Mouse (Mus musculus) heart, embryonic 10.5 days (tissue): ENCODE measurements at regions not wholly inside any gene's neighbourhood (a gene's known extent, or its start where the extent isn't known, plus 50 kb on each side); places are given as distances from the start of the nearest gene placed in this dataset.

ENCODE experiments used
- DNase-seq: peaks from one replicate; pipeline ENCODE4 v3.0.0-alpha.2; 2017; ENCODE audit warnings: low spot score
- H3K27ac ChIP-seq: fragments of 300-500 bp; sonication (generic); 2 replicates; pipeline ENCODE4 v1.5.1; 2016; ENCODE audit warnings: mild to moderate bottlenecking
- H3K27me3 ChIP-seq: fragments of 300-500 bp; sonication (generic); 2 replicates; pipeline ENCODE4 v1.6.1; 2016; ENCODE audit warnings: mild to moderate bottlenecking; ENCODE audit not compliant: poor library complexity, insufficient read depth, severe bottlenecking
- H3K36me3 ChIP-seq: fragments of 300-500 bp; sonication (generic); 2 replicates; pipeline ENCODE4 v1.6.1; 2016; ENCODE audit warnings: mild to moderate bottlenecking, moderate library complexity
- H3K4me1 ChIP-seq: fragments of 300-500 bp; sonication (generic); 2 replicates; pipeline ENCODE4 v1.6.1; 2016; ENCODE audit warnings: mild to moderate bottlenecking
- H3K4me3 ChIP-seq: fragments of 300-500 bp; sonication (generic); 2 replicates; pipeline ENCODE4 v1.5.1; 2016; ENCODE audit warnings: mild to moderate bottlenecking, moderate library complexity
- H3K9me3 ChIP-seq: fragments of 300-500 bp; sonication (generic); 2 replicates; pipeline ENCODE4 v1.6.1; 2016; ENCODE audit warnings: mild to moderate bottlenecking, moderate library complexity
- WGBS: fragments of 180-500 bp; shearing (Covaris S2); methylation state at CpG from one replicate; pipeline ENCODE4 v1.1.7; 2016; 5-methylcytosine and 5-hydroxymethylcytosine counted together

GRCm38 (mm10) chr11:56442381-56442780 lies 401.6 kb upstream of the Nmur2 start:
- no peak overlapping the region for H3K4me3 ChIP-seq
- no peaks in the 10 kb centered on the region for H3K9me3 ChIP-seq
- no peaks in the 10 kb centered on the region for H3K27me3 ChIP-seq
- no peaks in the 10 kb centered on the region for H3K36me3 ChIP-seq
- no peaks in the 10 kb centered on the region for H3K4me1 ChIP-seq
- no peak for DNase-seq
- no peak overlapping the region for H3K27ac ChIP-seq
- 76% methylated on average over 3 of the region's 3 CpGs for WGBS

- Histone ChIP-seq H3K27me3 (no peaks in the 10 kb centered on the region), H3K4me3 (no peak overlapping the region), H3K27ac (no peak overlapping the region), H3K4me1 (no peaks in the 10 kb centered on the region), H3K9me3 (no peaks in the 10 kb centered on the region), H3K36me3 (no peaks in the 10 kb centered on the region)
- WGBS: 38% methylated on average over 2 of the region's 2 CpGs
- DNase-seq: no peak
Measured at GRCm38 (mm10) chr11:56441071-56441470, 400.3 kb upstream of the Nmur2 start.

GRCm38 (mm10) chr11:56431089-56431488 lies 390.3 kb upstream of the Nmur2 start:
- no peaks in the 10 kb centered on the region for H3K4me1 ChIP-seq
- H3K4me3 ChIP-seq: no peak overlapping the region
- H3K9me3 ChIP-seq: no peaks in the 10 kb centered on the region
- H3K27me3 ChIP-seq: no peaks in the 10 kb centered on the region
- no peak overlapping the region for H3K27ac ChIP-seq
- no peak for DNase-seq
- 74% methylated on average over 3 of the region's 3 CpGs for WGBS
- H3K36me3 ChIP-seq: no peaks in the 10 kb centered on the region

- Histone ChIP-seq H3K4me1 (no peaks in the 10 kb centered on the region), H3K27ac (no peak overlapping the region), H3K9me3 (no peaks in the 10 kb centered on the region), H3K36me3 (no peaks in the 10 kb centered on the region), H3K4me3 (no peak overlapping the region), H3K27me3 (no peaks in the 10 kb centered on the region)
- 63% methylated on average over 1 of the region's 1 CpGs for WGBS
- no peak for DNase-seq
Measured at GRCm38 (mm10) chr11:56384761-56385160, 344.0 kb upstream of the Nmur2 start.

- Histone ChIP-seq H3K27me3 (no peaks in the 10 kb centered on the region), H3K9me3 (no peaks in the 10 kb centered on the region), H3K36me3 (no peaks in the 10 kb centered on the region), H3K4me1 (no peaks in the 10 kb centered on the region), H3K4me3 (no peak overlapping the region), H3K27ac (no peak overlapping the region)
- DNase-seq: no peak
- WGBS: 80% methylated on average over 5 of the region's 5 CpGs
Measured at GRCm38 (mm10) chr11:56377535-56377934, 336.7 kb upstream of the Nmur2 start.

GRCm38 (mm10) chr11:56374329-56374728 lies 333.5 kb upstream of the Nmur2 start:
- H3K27ac ChIP-seq: no peak overlapping the region
- 73% methylated on average over 6 of the region's 6 CpGs for WGBS
- H3K36me3 ChIP-seq: no peaks in the 10 kb centered on the region
- no peak for DNase-seq
- H3K4me3 ChIP-seq: no peak overlapping the region
- no peaks in the 10 kb centered on the region for H3K9me3 ChIP-seq
- H3K4me1 ChIP-seq: no peaks in the 10 kb centered on the region
- H3K27me3 ChIP-seq: no peaks in the 10 kb centered on the region

- H3K4me1 ChIP-seq: no peaks in the 10 kb centered on the region
- H3K36me3 ChIP-seq: no peaks in the 10 kb centered on the region
- no peak overlapping the region for H3K4me3 ChIP-seq
- no peak for DNase-seq
- no peak overlapping the region for H3K27ac ChIP-seq
- WGBS: 77% methylated on average over 4 of the region's 4 CpGs
- H3K27me3 ChIP-seq: no peaks in the 10 kb centered on the region
- H3K9me3 ChIP-seq: no peaks in the 10 kb centered on the region
Measured at GRCm38 (mm10) chr11:56373624-56374023, 332.8 kb upstream of the Nmur2 start.

- 77% methylated on average over 2 of the region's 2 CpGs for WGBS
Measured at GRCm38 (mm10) chr11:56357690-56358089, 316.9 kb upstream of the Nmur2 start.

GRCm38 (mm10) chr11:56351798-56352366 lies 311.1 kb upstream of the Nmur2 start:
- H3K4me1 ChIP-seq: no peaks in the 10 kb centered on the region
- no peak for DNase-seq
- no peaks in the 10 kb centered on the region for H3K27me3 ChIP-seq
- no peaks in the 10 kb centered on the region for H3K36me3 ChIP-seq
- no peaks in the 10 kb centered on the region for H3K9me3 ChIP-seq
- H3K27ac ChIP-seq: no peak overlapping the region
- WGBS: 79% methylated on average over 7 of the region's 7 CpGs
- no peak overlapping the region for H3K4me3 ChIP-seq

More at GRCm38 (mm10) chr11:56357690-56358089, 316.9 kb upstream of the Nmur2 start:
- DNase-seq: no peak
- no peaks in the 10 kb centered on the region for H3K27me3 ChIP-seq
- no peaks in the 10 kb centered on the region for H3K4me1 ChIP-seq
- no peak overlapping the region for H3K27ac ChIP-seq
- H3K36me3 ChIP-seq: no peaks in the 10 kb centered on the region
- no peak overlapping the region for H3K4me3 ChIP-seq
- H3K9me3 ChIP-seq: no peaks in the 10 kb centered on the region

GRCm38 (mm10) chr11:56351231-56351630 lies 310.4 kb upstream of the Nmur2 start:
- Histone ChIP-seq H3K36me3 (no peaks in the 10 kb centered on the region), H3K27me3 (no peaks in the 10 kb centered on the region), H3K4me1 (no peaks in the 10 kb centered on the region), H3K4me3 (no peak overlapping the region), H3K27ac (no peak overlapping the region), H3K9me3 (no peaks in the 10 kb centered on the region)
- whole genome bisulfite sequencing: 58% methylated on average over 1 of the region's 1 CpGs
- DNase-seq: no peak

GRCm38 (mm10) chr11:56349766-56350165 lies 309.0 kb upstream of the Nmur2 start:
- no peaks in the 10 kb centered on the region for H3K36me3 ChIP-seq
- H3K4me1 ChIP-seq: no peaks in the 10 kb centered on the region
- no peak overlapping the region for H3K27ac ChIP-seq
- no peaks in the 10 kb centered on the region for H3K9me3 ChIP-seq
- no peaks in the 10 kb centered on the region for H3K27me3 ChIP-seq
- H3K4me3 ChIP-seq: no peak overlapping the region
- DNase-seq: no peak
- WGBS: 78% methylated on average over 3 of the region's 3 CpGs

GRCm38 (mm10) chr11:56348408-56348807 lies 307.6 kb upstream of the Nmur2 start:
- H3K27ac ChIP-seq: no peak overlapping the region
- no peak for DNase-seq
- WGBS: 89% methylated on average over 5 of the region's 5 CpGs
- no peaks in the 10 kb centered on the region for H3K36me3 ChIP-seq
- no peaks in the 10 kb centered on the region for H3K27me3 ChIP-seq
- no peaks in the 10 kb centered on the region for H3K4me1 ChIP-seq
- no peaks in the 10 kb centered on the region for H3K9me3 ChIP-seq
- no peak overlapping the region for H3K4me3 ChIP-seq

- H3K36me3 ChIP-seq: no peaks in the 10 kb centered on the region
- H3K9me3 ChIP-seq: no peaks in the 10 kb centered on the region
- no peaks in the 10 kb centered on the region for H3K27me3 ChIP-seq
- no peaks in the 10 kb centered on the region for H3K4me1 ChIP-seq
- no peak overlapping the region for H3K4me3 ChIP-seq
- no peak for DNase-seq
- 82% methylated on average over 5 of the region's 5 CpGs for WGBS
- no peak overlapping the region for H3K27ac ChIP-seq
Measured at GRCm38 (mm10) chr11:56343083-56343482, 302.3 kb upstream of the Nmur2 start.

- H3K4me1 ChIP-seq: no peaks in the 10 kb centered on the region
- H3K36me3 ChIP-seq: no peaks in the 10 kb centered on the region
- no peak overlapping the region for H3K4me3 ChIP-seq
- H3K27me3 ChIP-seq: no peaks in the 10 kb centered on the region
- no peak overlapping the region for H3K27ac ChIP-seq
- 61% methylated on average over 1 of the region's 1 CpGs for WGBS
- no peak for DNase-seq
- H3K9me3 ChIP-seq: no peaks in the 10 kb centered on the region
Measured at GRCm38 (mm10) chr11:56341731-56342130, 300.9 kb upstream of the Nmur2 start.
